Mouse (Mus musculus) liver, embryonic 11.5 days (tissue): ENCODE results near the gene Dnajc16. TPM values are rescaled to one million over a fixed set of nuclear protein-coding genes. Genes with fewer than 3 reads are reported as not detected.

ENCODE experiments used
- ATAC-seq: fragments of 200-750 bp; cut with Nextera tagmentation; replicated peaks from 2 replicates; pipeline ENCODE4 v1.8.0; 2017; ENCODE audit warnings: moderate number of reproducible peaks, mild to moderate bottlenecking, moderate TSS enrichment, moderate library complexity; ENCODE audit not compliant: low FRiP score
- DNase-seq: peaks from one replicate; pipeline ENCODE4 v3.0.0-alpha.2; 2017; ENCODE audit warnings: low spot score
- H3K27ac ChIP-seq: fragments of 300-500 bp; sonication (generic); 2 replicates; pipeline ENCODE4 v1.5.1; 2014; ENCODE audit warnings: mild to moderate bottlenecking, low read depth, low read length, control low read depth
- H3K27me3 ChIP-seq: fragments of 300-500 bp; sonication (generic); replicated peaks from 2 replicates; pipeline ENCODE4 v1.6.1; 2014; ENCODE audit warnings: low read length, mixed read lengths; ENCODE audit not compliant: control insufficient read depth, insufficient read depth
- H3K36me3 ChIP-seq: fragments of 300-500 bp; sonication (generic); 2 replicates; pipeline ENCODE4 v1.6.1; 2014; ENCODE audit warnings: mild to moderate bottlenecking, low read length, moderate library complexity, mixed read lengths; ENCODE audit not compliant: control insufficient read depth, insufficient read depth
- H3K4me1 ChIP-seq: fragments of 300-500 bp; sonication (generic); replicated peaks from 2 replicates; pipeline ENCODE4 v1.6.1; 2014; ENCODE audit warnings: low read length, mixed read lengths; ENCODE audit not compliant: control insufficient read depth, insufficient read depth
- H3K4me2 ChIP-seq: fragments of 300-500 bp; sonication (generic); 2 replicates; pipeline ENCODE4 v1.6.1; 2014; ENCODE audit warnings: mild to moderate bottlenecking, control low read depth, moderate library complexity
- H3K4me3 ChIP-seq: fragments of 300-500 bp; sonication (generic); 2 replicates; pipeline ENCODE4 v1.5.1; 2014; ENCODE audit warnings: low read depth, low read length, control low read depth
- H3K9ac ChIP-seq: fragments of 300-500 bp; sonication (generic); 2 replicates; pipeline ENCODE4 v1.6.1; 2014; ENCODE audit warnings: low read depth, low read length, control low read depth
- H3K9me3 ChIP-seq: fragments of 300-500 bp; sonication (generic); 2 replicates; pipeline ENCODE4 v1.6.1; 2016; ENCODE audit warnings: low read length, inconsistent platforms, mixed read lengths; ENCODE audit not compliant: control insufficient read depth
- WGBS: fragments of 180-500 bp; shearing (Covaris S2); extraction: QIAGEN DNeasy Blood & Tissue Kit; methylation state at CpG from one replicate; pipeline ENCODE4 v1.1.7; 2014; 5-methylcytosine and 5-hydroxymethylcytosine counted together
- polyA plus RNA-seq: library from polyadenylated mRNA; unstranded; fragments of >200 nt; fragmentation: Nextera tagmentation; extraction: Ambion mirVana; gene quantifications from 2 replicates; pipeline ENCODE4 v1.2.1, GENCODE M21; 2014

Dnajc16 gene
- 4.0 and 4.2 TPM in 2 replicates for polyA plus RNA-seq

- peak; percentile 96 for DNase-seq
- H3K4me1 ChIP-seq, result peaks cover 22% of the 10 kb centered on the region
These were observed at the start of gene Dnajc16 for GRCm38 (mm10) chr4:141790524-141790990. TSS of gene Dnajc16 (minus strand) at chr4:141790931.

GRCm38 (mm10) chr4:141834536-141835095 lies 43.9 kb upstream of the Dnajc16 start:
- no peak overlapping the region for H3K9ac ChIP-seq
- no peak overlapping the region for H3K27ac ChIP-seq
- ATAC-seq (no peak), DNase-seq (no peak)
- no peak overlapping the region for H3K4me2 ChIP-seq
- no peaks in the 10 kb centered on the region for H3K27me3 ChIP-seq
- no peaks in the 10 kb centered on the region for H3K36me3 ChIP-seq
- 44% methylated on average over 5 of the region's 5 CpGs for WGBS
- no peaks in the 10 kb centered on the region for H3K4me1 ChIP-seq
- no peaks in the 10 kb centered on the region for H3K9me3 ChIP-seq
- H3K4me3 ChIP-seq, result no peak overlapping the region

More at GRCm38 (mm10) chr4:141790524-141790990, at the start of gene Dnajc16:
- Histone ChIP-seq H3K27me3 (no peaks in the 10 kb centered on the region), H3K4me3 (peak within 1 kb of the TSS; percentile 91), H3K36me3 (no peaks in the 10 kb centered on the region), H3K4me2 (peak within 1 kb of the TSS; percentile 94), H3K9ac (peak within 1 kb of the TSS; percentile 90), H3K9me3 (no peaks in the 10 kb centered on the region), H3K27ac (peak within 1 kb of the TSS; percentile 75)
- peak; percentile 79 for ATAC-seq
- under 1% methylated on average over 41 of the region's 42 CpGs for WGBS

GRCm38 (mm10) chr4:141833911-141834310 lies 43.2 kb upstream of the Dnajc16 start:
- H3K4me1 ChIP-seq, result no peaks in the 10 kb centered on the region
- no peak overlapping the region for H3K27ac ChIP-seq
- no peaks in the 10 kb centered on the region for H3K9me3 ChIP-seq
- H3K9ac ChIP-seq, result no peak overlapping the region
- no peak overlapping the region for H3K4me3 ChIP-seq
- H3K36me3 ChIP-seq, result no peaks in the 10 kb centered on the region
- DNase-seq (no peak), ATAC-seq (no peak)
- no peak overlapping the region for H3K4me2 ChIP-seq
- no peaks in the 10 kb centered on the region for H3K27me3 ChIP-seq
- 48% methylated on average over 1 of the region's 1 CpGs for whole genome bisulfite sequencing

- ATAC-seq, result no peak
- Histone ChIP-seq H3K4me3 (no peak overlapping the region), H3K9ac (no peak overlapping the region), H3K27me3 (no peaks in the 10 kb centered on the region), H3K36me3 (no peaks in the 10 kb centered on the region), H3K4me2 (no peak overlapping the region), H3K27ac (no peak overlapping the region), H3K4me1 (no peaks in the 10 kb centered on the region), H3K9me3 (no peaks in the 10 kb centered on the region)
- WGBS, result 64% methylated on average over 7 of the region's 7 CpGs
- no peak for DNase-seq
These were observed 40.6 kb upstream of the Dnajc16 start for GRCm38 (mm10) chr4:141831361-141831760.

GRCm38 (mm10) chr4:141830381-141830780 lies 39.6 kb upstream of the Dnajc16 start:
- no peak for DNase-seq
- 61% methylated on average over 11 of the region's 11 CpGs for WGBS
- H3K4me2 ChIP-seq, result no peak overlapping the region
- H3K36me3 ChIP-seq, result no peaks in the 10 kb centered on the region
- no peak overlapping the region for H3K27ac ChIP-seq
- no peaks in the 10 kb centered on the region for H3K9me3 ChIP-seq
- no peaks in the 10 kb centered on the region for H3K27me3 ChIP-seq
- H3K4me3 ChIP-seq, result no peak overlapping the region
- no peaks in the 10 kb centered on the region for H3K4me1 ChIP-seq
- ATAC-seq, result no peak
- H3K9ac ChIP-seq, result no peak overlapping the region

GRCm38 (mm10) chr4:141828177-141828576 lies 37.4 kb upstream of the Dnajc16 start:
- H3K27me3 ChIP-seq, result no peaks in the 10 kb centered on the region
- H3K27ac ChIP-seq, result no peak overlapping the region
- WGBS, result 64% methylated on average over 4 of the region's 4 CpGs
- no peak overlapping the region for H3K9ac ChIP-seq
- no peaks in the 10 kb centered on the region for H3K4me1 ChIP-seq
- no peak for DNase-seq
- no peak overlapping the region for H3K4me3 ChIP-seq
- H3K4me2 ChIP-seq, result no peak overlapping the region
- H3K36me3 ChIP-seq, result no peaks in the 10 kb centered on the region
- ATAC-seq, result no peak
- no peaks in the 10 kb centered on the region for H3K9me3 ChIP-seq

- no peaks in the 10 kb centered on the region for H3K9me3 ChIP-seq
- H3K27me3 ChIP-seq, result no peaks in the 10 kb centered on the region
- no peak overlapping the region for H3K4me3 ChIP-seq
- H3K36me3 ChIP-seq, result no peaks in the 10 kb centered on the region
- ATAC-seq (no peak), DNase-seq (no peak)
- no peak overlapping the region for H3K27ac ChIP-seq
- H3K4me2 ChIP-seq, result no peak overlapping the region
- WGBS, result 79% methylated on average over 2 of the region's 2 CpGs
- no peaks in the 10 kb centered on the region for H3K4me1 ChIP-seq
- H3K9ac ChIP-seq, result no peak overlapping the region
These were observed 36.7 kb upstream of the Dnajc16 start for GRCm38 (mm10) chr4:141827401-141827800.

GRCm38 (mm10) chr4:141826060-141826459 lies 35.3 kb upstream of the Dnajc16 start, which contains the start of gene Cela2a:
TSS of gene Cela2a (minus strand) at chr4:141826160.
- H3K27me3 ChIP-seq, result no peaks in the 10 kb centered on the region
- WGBS, result 64% methylated on average over 5 of the region's 5 CpGs
- H3K9ac ChIP-seq, result no peak within 1 kb of the TSS
- H3K4me3 ChIP-seq, result no peak within 1 kb of the TSS
- H3K4me1 ChIP-seq, result no peaks in the 10 kb centered on the region
- no peak within 1 kb of the TSS for H3K27ac ChIP-seq
- no peak for DNase-seq
- no peaks in the 10 kb centered on the region for H3K9me3 ChIP-seq
- no peak for ATAC-seq
- H3K36me3 ChIP-seq, result no peaks in the 10 kb centered on the region
- no peak within 1 kb of the TSS for H3K4me2 ChIP-seq

- H3K9me3 ChIP-seq, result no peaks in the 10 kb centered on the region
- H3K27me3 ChIP-seq, result no peaks in the 10 kb centered on the region
- no peak overlapping the region for H3K27ac ChIP-seq
- H3K36me3 ChIP-seq, result no peaks in the 10 kb centered on the region
- peak; percentile 75; the same call in 1 of the 2 replicates for ATAC-seq
- peak; percentile 46 for DNase-seq
- no peak overlapping the region for H3K4me2 ChIP-seq
- no peak overlapping the region for H3K9ac ChIP-seq
- no peaks in the 10 kb centered on the region for H3K4me1 ChIP-seq
- no peak overlapping the region for H3K4me3 ChIP-seq
- WGBS, result 50% methylated on average over 3 of the region's 3 CpGs
These were observed 32.2 kb upstream of the Dnajc16 start for GRCm38 (mm10) chr4:141822979-141823378.
